Mouse (Mus musculus): ENCODE measurements at regions not wholly inside any gene's neighbourhood (a gene's known extent, or its start where the extent isn't known, plus 50 kb on each side); places are given as distances from the start of the nearest gene placed in this dataset.

DNA sequence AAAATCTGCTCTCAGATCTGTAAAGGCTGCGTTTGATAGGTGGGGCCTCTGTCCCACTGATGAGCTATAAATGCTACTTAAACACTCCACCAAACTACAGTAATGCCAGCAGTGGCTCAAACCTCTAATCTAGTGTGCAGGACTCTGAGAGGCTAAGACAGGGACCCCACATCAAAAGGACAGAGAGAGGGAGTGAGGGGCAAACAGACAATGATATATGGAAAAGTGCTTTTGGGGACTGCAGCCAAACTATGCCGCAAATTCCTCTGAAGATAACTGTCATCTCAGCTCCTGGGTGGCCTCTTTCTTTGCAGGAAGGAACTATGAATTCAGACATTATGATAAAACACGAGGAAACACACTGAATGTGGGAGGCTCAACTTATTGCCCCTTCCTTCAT lies 138.9 kb upstream of the Ddit4l start:
- no peaks in the 10 kb centered on the region for H3K4me1 ChIP-seq
- H3K4me2 ChIP-seq (replicated peaks), result no peak overlapping the region
- 74% methylated on average over 3 of the region's 3 CpGs for WGBS
- no peak overlapping the region for H3K27ac ChIP-seq
- no peaks in the 10 kb centered on the region for H3K36me3 ChIP-seq
- H3K27me3 ChIP-seq, result no peaks in the 10 kb centered on the region
- H3K9ac ChIP-seq, result no peak overlapping the region
- no peak overlapping the region for H3K4me3 ChIP-seq
- no peaks in the 10 kb centered on the region for H3K9me3 ChIP-seq (replicated peaks)
- ATAC-seq (ENCODE audit: low FRiP score), result no peak

DNA sequence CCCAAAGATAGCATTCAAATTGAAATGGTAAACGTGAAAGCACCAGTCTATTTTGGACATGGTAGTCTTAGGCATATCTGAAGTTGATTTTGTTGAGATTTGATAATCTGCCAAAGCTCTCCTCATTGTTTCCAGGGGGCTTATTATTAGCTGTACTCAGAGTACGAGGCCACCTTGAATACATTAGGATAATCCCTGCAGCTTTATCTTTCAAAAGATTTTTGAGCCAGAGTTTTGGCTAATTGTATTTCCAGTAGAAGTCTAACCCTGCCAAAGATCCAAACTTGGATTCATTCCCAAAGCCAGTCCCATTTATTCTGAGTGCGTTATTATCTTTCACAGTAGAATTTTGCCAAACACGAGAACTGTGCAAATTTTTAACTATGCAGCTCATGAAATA lies 138.4 kb upstream of the Ddit4l start:
- no peak overlapping the region for H3K27ac ChIP-seq
- no peaks in the 10 kb centered on the region for H3K27me3 ChIP-seq
- 76% methylated on average over 4 of the region's 4 CpGs for WGBS

DNA sequence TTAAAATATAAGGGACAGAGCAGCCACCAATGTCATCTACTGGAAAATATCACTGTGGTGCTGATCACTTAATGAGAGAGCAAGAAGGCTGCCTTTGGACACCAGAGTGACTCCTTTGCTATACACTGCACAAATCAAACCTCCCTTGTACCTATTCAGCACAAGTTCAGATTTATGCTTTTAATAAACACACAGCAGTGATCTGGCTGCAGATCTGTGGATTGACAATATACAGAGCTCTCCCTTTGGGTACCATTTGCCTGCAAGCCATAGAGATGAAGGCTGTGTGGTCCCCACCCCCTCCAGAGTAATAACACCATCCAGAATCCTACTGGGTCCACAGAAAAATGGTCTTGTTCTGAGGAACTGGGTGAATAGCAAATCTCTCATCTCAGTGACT lies 131.8 kb upstream of the Ddit4l start:
- no peaks in the 10 kb centered on the region for H3K9me3 ChIP-seq (replicated peaks)
- no peaks in the 10 kb centered on the region for H3K36me3 ChIP-seq
- no peak overlapping the region for H3K4me3 ChIP-seq
- H3K9ac ChIP-seq, result no peak overlapping the region
- H3K4me2 ChIP-seq (replicated peaks), result no peak overlapping the region
- no peak for ATAC-seq (ENCODE audit: low FRiP score)
- H3K4me1 ChIP-seq, result no peaks in the 10 kb centered on the region
- H3K27ac ChIP-seq, result no peak overlapping the region
- no peaks in the 10 kb centered on the region for H3K27me3 ChIP-seq

More for the DNA sequence above, 138.4 kb upstream of the Ddit4l start:
- no peak overlapping the region for H3K9ac ChIP-seq
- no peaks in the 10 kb centered on the region for H3K9me3 ChIP-seq (replicated peaks)
- no peak overlapping the region for H3K4me2 ChIP-seq (replicated peaks)
- no peak overlapping the region for H3K4me3 ChIP-seq
- no peaks in the 10 kb centered on the region for H3K36me3 ChIP-seq
- no peak for ATAC-seq (ENCODE audit: low FRiP score)
- no peaks in the 10 kb centered on the region for H3K4me1 ChIP-seq

DNA sequence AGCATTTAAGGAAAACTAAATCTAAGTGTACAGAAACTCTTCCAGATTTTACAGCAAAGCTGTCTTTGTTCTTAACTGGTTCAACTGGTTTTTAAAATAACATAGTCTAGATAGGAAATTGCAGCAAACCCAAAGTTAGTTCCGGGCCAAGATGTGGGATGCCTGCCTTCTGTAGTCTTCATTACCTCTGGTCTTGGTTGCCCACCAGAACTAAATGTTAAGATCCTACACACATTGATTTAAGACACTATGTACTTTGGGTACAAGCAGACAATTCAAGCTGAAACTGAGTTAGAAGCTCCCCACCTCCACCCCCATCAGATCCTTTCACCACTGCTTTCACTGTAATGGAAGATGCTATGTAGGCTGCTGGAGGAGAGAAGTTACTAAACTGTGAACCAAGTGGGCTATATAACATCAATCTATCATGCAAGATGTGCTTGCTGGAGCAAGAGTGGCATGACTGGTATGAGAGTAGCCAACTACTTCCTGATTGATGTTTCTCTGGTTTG lies 129.8 kb upstream of the Ddit4l start:
- WGBS, result 97% methylated on average over 1 of the region's 1 CpGs
- no peak for ATAC-seq (ENCODE audit: low FRiP score)
- Histone ChIP-seq H3K9me3 (replicated peaks) (no peaks in the 10 kb centered on the region), H3K4me3 (no peak overlapping the region), H3K36me3 (no peaks in the 10 kb centered on the region), H3K9ac (no peak overlapping the region), H3K4me1 (no peaks in the 10 kb centered on the region), H3K27ac (no peak overlapping the region), H3K4me2 (replicated peaks) (no peak overlapping the region), H3K27me3 (no peaks in the 10 kb centered on the region)

DNA sequence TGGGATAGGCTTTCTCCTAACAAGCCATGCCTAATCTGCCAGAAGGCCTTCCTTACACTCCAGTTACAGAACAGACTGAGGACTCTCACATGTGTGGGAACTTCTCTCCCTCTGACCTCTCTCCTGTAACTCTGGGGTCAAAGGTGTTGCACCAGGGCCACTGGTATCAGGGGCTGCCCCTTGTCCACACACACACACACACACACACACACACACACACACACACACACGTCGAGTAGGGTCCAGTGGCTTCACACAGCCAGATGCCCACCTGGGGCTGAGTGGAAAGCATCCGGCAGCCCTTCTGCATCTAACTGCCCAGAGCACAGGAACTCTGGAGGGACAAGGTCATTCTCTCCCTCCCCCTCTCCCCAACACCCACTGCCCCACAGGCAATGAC lies 123.1 kb upstream of the Ddit4l start:
- Histone ChIP-seq H3K9me3 (replicated peaks) (no peaks in the 10 kb centered on the region), H3K4me1 (no peaks in the 10 kb centered on the region), H3K27me3 (no peaks in the 10 kb centered on the region), H3K4me3 (no peak overlapping the region), H3K27ac (no peak overlapping the region), H3K36me3 (no peaks in the 10 kb centered on the region), H3K4me2 (replicated peaks) (no peak overlapping the region), H3K9ac (no peak overlapping the region)
- ATAC-seq (ENCODE audit: low FRiP score), result no peak
- WGBS, result 25% methylated on average over 3 of the region's 3 CpGs

DNA sequence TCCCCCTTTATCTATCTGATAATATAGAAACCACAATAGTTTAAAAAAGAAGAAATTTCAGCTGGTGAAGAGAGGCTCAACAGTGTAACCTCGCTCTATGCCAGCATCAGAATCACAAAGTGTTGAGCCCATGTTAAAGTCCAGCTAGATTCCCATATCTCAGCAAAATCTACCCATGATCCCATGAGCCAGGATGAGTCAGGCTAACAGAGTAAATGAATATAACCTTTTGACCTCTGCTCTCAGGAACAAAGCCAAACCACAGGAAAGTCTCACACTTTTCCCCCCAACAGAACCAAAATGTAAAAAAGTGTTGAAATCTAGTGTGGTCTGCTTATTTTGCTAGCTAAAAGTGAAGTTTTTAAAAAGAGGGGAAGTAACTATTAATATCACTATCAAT lies 110.1 kb upstream of the Ddit4l start:
- 93% methylated on average over 1 of the region's 1 CpGs for WGBS
- no peaks in the 10 kb centered on the region for H3K9me3 ChIP-seq (replicated peaks)
- H3K4me1 ChIP-seq, result no peaks in the 10 kb centered on the region
- no peak overlapping the region for H3K27ac ChIP-seq
- H3K4me3 ChIP-seq, result no peak overlapping the region
- H3K4me2 ChIP-seq (replicated peaks), result no peak overlapping the region
- H3K9ac ChIP-seq, result no peak overlapping the region
- H3K27me3 ChIP-seq, result no peaks in the 10 kb centered on the region
- H3K36me3 ChIP-seq, result no peaks in the 10 kb centered on the region
- ATAC-seq (ENCODE audit: low FRiP score), result no peak

DNA sequence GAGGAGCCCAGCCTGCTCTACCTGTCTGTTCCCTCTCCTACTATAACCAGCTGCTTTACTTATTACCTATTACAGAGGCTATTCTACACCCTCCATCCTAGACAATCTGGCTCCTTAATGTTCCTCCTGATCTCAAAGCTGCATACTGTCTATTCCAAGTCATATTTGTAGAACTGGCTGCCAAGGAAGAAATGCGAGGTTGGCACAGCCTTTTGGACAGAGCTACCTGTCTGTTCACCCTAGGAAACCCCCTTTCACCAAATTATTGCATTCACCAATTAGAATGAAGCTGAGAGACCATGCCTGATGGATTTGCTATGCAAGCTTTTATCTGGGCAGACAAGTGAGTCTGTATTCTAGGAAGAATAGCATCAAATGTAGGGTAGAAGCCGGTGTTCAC lies 109.0 kb upstream of the Ddit4l start:
- 78% methylated on average over 2 of the region's 2 CpGs for WGBS
- Histone ChIP-seq H3K9ac (no peak overlapping the region), H3K36me3 (no peaks in the 10 kb centered on the region), H3K27me3 (no peaks in the 10 kb centered on the region), H3K4me2 (replicated peaks) (no peak overlapping the region), H3K9me3 (replicated peaks) (no peaks in the 10 kb centered on the region), H3K27ac (no peak overlapping the region), H3K4me1 (0 out of 2 replicates have a peak, but pooled peaks cover 2% of the 10 kb centered on the region), H3K4me3 (no peak overlapping the region)
- ATAC-seq (ENCODE audit: low FRiP score), result no peak

DNA sequence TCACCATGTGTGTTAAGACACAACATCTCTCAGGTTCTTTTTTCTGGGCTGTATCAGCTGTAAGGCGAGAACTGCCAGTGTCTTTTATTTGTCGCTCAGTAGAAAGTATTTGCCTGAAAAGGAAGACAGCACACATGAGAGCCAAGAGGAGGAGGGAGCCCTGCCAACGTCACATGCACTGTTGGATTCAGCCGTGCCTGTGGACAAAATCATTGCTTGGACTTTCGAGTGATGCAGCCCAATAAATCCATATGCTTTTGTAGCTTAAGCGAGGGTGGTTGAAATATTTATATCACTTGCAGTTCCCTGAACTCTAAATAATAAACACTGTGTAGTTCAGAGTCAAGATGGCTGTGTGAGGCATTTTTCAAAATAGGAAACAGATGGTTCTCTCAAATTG lies 108.4 kb upstream of the Ddit4l start:
- ATAC-seq (ENCODE audit: low FRiP score), result no peak
- Histone ChIP-seq H3K4me1 (0 out of 2 replicates have a peak, but pooled peaks cover 5% of the 10 kb centered on the region), H3K27ac (no peak overlapping the region), H3K9ac (no peak overlapping the region), H3K27me3 (no peaks in the 10 kb centered on the region), H3K36me3 (no peaks in the 10 kb centered on the region), H3K4me3 (no peak overlapping the region), H3K9me3 (replicated peaks) (no peaks in the 10 kb centered on the region), H3K4me2 (replicated peaks) (no peak overlapping the region)
- WGBS, result 75% methylated on average over 6 of the region's 6 CpGs

DNA sequence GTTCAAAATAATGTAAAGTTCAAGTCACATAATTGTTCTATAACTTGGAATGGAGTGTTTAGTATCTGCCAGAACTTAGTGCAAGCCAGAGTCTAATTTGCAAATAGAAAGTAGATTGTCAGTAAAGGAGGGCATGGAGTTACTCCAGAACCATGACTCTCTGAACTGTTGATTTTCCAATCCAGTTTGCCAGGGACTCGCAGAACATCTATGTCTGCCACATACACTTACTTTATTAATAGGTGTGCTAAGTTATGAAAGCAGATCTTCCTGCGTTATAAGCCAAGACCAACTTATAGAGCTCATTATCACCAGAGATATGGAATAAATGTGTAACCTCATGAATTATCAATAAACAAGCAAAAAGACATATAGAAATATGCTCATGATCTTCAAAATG lies 107.2 kb upstream of the Ddit4l start:
- H3K36me3 ChIP-seq, result no peaks in the 10 kb centered on the region
- H3K4me2 ChIP-seq (replicated peaks), result no peak overlapping the region
- WGBS, result 93% methylated on average over 2 of the region's 2 CpGs
- no peak overlapping the region for H3K4me3 ChIP-seq
- H3K27me3 ChIP-seq, result no peaks in the 10 kb centered on the region
- H3K4me1 ChIP-seq, result 0 out of 2 replicates have a peak, but pooled peaks cover 5% of the 10 kb centered on the region
- ATAC-seq (ENCODE audit: low FRiP score), result no peak
- no peak overlapping the region for H3K27ac ChIP-seq
- no peak overlapping the region for H3K9ac ChIP-seq
- H3K9me3 ChIP-seq (replicated peaks), result no peaks in the 10 kb centered on the region

DNA sequence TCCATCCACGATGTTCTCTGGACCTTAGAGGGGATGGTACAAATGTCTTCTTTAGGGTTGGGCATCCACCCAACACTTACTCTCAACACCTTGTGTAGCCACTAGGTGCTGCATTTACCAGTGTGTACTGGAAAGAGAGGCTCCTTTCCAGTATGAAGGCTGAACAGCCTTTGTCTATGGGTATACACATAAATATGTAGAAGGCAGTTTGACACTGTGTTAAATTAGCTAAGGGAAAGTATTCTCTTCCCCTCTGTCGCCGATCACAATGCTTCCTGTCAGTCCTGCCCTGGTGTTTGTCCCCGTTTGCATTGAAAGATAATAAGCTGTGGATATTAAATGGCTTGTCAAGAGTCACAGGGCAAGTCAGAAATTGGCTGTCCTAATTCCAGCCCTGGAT lies 104.0 kb upstream of the Ddit4l start:
- Histone ChIP-seq H3K9me3 (replicated peaks) (no peaks in the 10 kb centered on the region), H3K9ac (no peak overlapping the region), H3K4me2 (replicated peaks) (no peak overlapping the region), H3K27me3 (no peaks in the 10 kb centered on the region), H3K36me3 (no peaks in the 10 kb centered on the region), H3K4me3 (no peak overlapping the region), H3K27ac (no peak overlapping the region), H3K4me1 (0 out of 2 replicates have a peak, but pooled peaks cover 5% of the 10 kb centered on the region)
- no peak for ATAC-seq (ENCODE audit: low FRiP score)
- WGBS, result 32% methylated on average over 4 of the region's 4 CpGs

DNA sequence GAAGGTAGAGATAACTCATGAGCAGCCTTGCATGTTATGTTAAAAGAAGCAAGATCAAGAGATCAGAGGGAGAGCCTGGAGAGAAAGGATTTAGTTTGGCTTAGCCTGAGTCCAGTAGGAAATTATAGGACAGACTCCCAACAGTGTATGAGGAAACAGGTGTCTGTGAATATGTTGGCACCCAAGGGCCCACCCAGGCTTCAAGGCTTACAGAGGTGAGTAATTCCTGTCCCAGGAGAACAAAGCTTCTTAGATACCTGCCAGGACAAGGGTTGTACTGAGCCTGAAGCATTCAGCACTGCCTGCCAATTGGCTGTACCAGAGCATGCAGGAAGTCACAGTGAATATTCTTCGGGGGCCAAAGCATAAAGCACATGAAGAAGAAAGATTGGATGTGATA lies 101.2 kb upstream of the Ddit4l start:
- H3K4me3 ChIP-seq, result no peak overlapping the region
- WGBS, result 87% methylated on average over 1 of the region's 1 CpGs

DNA sequence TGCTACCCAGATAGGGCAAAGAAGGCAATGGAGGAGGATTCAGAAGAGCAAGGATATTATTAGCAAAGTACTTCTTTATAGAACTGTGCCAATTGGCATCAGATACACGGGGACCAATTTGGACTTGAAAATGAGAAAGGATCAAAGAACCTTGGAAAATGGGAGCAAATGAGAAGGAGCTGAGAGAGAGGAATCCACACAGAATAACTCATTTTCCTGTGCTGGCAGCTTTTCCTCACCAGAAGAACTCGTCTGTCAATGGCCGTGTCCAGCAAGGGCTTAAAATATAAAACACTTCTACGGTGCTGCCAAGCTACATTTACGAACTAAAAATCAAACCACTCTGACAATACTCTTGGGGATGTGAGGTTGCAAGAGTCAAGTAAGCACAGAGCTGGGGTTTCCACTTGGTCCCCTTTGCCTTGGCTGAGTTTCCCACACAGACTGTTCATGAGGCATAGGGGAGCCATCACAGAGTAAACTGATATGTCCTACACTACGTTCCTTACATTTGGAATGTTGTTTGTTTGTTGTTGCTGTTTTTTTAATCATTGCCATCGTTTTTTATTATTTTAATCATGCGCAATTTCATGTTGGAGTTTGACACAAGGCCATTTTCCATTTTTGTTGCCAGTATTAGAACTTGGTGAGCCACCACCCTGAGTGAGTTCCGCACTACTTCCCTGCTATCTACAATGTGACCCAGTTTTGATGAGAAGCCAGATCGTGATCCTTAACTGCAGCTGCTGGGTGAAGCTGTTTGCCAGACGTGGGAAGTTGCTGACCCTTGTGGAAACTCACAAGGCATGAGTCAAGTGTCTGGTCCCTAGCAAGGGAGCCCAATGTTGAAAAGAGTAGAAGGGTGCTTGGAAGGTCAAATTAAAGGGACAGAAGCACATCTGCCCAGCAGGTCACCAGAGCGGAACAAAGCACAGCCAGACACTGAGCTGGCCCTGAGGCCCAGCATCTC lies 95.5 kb upstream of the Ddit4l start:
- 73% methylated on average over 12 of the region's 12 CpGs for WGBS
- no peaks in the 10 kb centered on the region for H3K27me3 ChIP-seq
- H3K36me3 ChIP-seq, result no peaks in the 10 kb centered on the region
- H3K9ac ChIP-seq, result no peak overlapping the region
- no peak overlapping the region for H3K27ac ChIP-seq
- no peak overlapping the region for H3K4me2 ChIP-seq (replicated peaks)
- H3K4me3 ChIP-seq, result no peak overlapping the region
- peaks cover 6% of the 10 kb centered on the region for H3K4me1 ChIP-seq
- ATAC-seq (ENCODE audit: low FRiP score), result no peak
- no peaks in the 10 kb centered on the region for H3K9me3 ChIP-seq (replicated peaks)

More for the DNA sequence above, 101.2 kb upstream of the Ddit4l start:
- Histone ChIP-seq H3K9ac (no peak overlapping the region), H3K27me3 (no peaks in the 10 kb centered on the region), H3K36me3 (no peaks in the 10 kb centered on the region), H3K4me2 (replicated peaks) (no peak overlapping the region), H3K27ac (no peak overlapping the region), H3K9me3 (replicated peaks) (no peaks in the 10 kb centered on the region), H3K4me1 (0 out of 2 replicates have a peak, but pooled peaks cover 5% of the 10 kb centered on the region)
- no peak for ATAC-seq (ENCODE audit: low FRiP score)

DNA sequence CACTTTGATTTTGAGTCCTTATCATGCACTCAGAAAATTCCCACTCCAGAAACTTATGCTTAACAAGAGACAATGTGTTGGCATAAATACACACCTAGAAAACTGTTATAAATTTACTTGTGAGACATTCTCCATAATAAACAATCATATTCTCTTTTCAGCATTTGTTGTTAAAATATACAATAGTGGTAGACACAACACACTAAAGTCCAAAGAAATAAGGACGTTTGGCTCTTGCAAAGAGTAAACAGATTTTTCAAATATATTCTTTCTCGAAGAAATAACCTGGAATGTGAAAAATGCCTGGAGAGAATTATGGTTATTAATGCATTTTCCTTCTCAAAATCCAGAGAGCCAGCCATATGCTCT lies 91.8 kb upstream of the Ddit4l start:
- H3K9me3 ChIP-seq (replicated peaks), result no peaks in the 10 kb centered on the region
- peaks cover 6% of the 10 kb centered on the region for H3K4me1 ChIP-seq
- no peak overlapping the region for H3K9ac ChIP-seq
- WGBS, result 66% methylated on average over 2 of the region's 2 CpGs
- H3K4me2 ChIP-seq (replicated peaks), result no peak overlapping the region
- H3K27me3 ChIP-seq, result no peaks in the 10 kb centered on the region
- ATAC-seq (ENCODE audit: low FRiP score), result no peak
- no peak overlapping the region; the same call in 1 of the 2 replicates for H3K27ac ChIP-seq
- no peak overlapping the region for H3K4me3 ChIP-seq
- no peaks in the 10 kb centered on the region for H3K36me3 ChIP-seq

Measured in hindbrain, embryonic 12.5 days (tissue).